Mouse (Mus musculus): Measurements from ENCODE around the gene Carhsp1. TPM values are rescaled to one million over a fixed set of nuclear protein-coding genes. Genes with fewer than 3 reads are reported as not detected.

Gene Carhsp1
- polyA plus RNA-seq, 1 experiment from 2014 or later, result 133 TPM

DNA sequence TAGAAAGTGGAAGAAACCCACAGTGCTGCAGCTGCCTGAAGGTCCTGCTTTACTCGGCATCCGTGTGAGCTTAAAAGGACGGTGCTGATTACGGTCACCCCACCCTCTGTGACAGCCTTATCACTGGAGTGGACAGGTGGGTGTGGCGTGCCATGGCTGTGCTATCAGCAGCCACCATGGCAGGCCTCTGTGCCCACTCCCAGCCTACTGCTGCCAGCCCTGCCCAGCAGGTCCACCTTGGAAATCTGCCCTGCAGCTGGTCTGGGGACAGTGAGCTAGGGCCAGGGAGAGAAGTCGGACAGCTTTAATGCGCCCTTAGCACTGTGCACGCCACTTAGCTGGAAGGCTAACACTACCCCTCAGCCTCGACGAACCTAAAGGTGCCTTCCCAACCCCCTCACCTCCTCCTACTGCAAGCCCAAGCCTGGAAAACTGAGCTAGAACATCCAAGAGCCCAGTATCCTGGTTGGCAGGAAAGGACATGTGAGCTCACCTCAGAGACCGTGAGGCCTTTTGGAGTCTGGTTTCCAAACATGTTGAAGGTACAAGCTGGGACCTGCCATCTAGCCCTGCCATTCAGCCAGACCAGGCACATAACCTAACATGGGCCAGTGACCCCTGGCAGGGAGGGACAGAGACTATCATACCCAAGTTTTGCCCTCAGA is 15.0 kb upstream of the Carhsp1 start:
- 54% methylated on average over 11 of the region's 11 CpGs for WGBS
- Histone ChIP-seq H3K4me1 (peaks cover 12% of the 10 kb centered on the region), H3K4me3 (no peak overlapping the region), H3K27ac (peak overlapping the region; percentile 31; the same call in 1 of the 2 replicates), H3K27me3 (ENCODE audit: insufficient read depth, poor library complexity, severe bottlenecking) (no peaks in the 10 kb centered on the region), H3K9me3 (no peaks in the 10 kb centered on the region), H3K36me3 (peaks cover 44% of the 10 kb centered on the region)
- peak; percentile 86 for DNase-seq (ENCODE audit: low spot score)

DNA sequence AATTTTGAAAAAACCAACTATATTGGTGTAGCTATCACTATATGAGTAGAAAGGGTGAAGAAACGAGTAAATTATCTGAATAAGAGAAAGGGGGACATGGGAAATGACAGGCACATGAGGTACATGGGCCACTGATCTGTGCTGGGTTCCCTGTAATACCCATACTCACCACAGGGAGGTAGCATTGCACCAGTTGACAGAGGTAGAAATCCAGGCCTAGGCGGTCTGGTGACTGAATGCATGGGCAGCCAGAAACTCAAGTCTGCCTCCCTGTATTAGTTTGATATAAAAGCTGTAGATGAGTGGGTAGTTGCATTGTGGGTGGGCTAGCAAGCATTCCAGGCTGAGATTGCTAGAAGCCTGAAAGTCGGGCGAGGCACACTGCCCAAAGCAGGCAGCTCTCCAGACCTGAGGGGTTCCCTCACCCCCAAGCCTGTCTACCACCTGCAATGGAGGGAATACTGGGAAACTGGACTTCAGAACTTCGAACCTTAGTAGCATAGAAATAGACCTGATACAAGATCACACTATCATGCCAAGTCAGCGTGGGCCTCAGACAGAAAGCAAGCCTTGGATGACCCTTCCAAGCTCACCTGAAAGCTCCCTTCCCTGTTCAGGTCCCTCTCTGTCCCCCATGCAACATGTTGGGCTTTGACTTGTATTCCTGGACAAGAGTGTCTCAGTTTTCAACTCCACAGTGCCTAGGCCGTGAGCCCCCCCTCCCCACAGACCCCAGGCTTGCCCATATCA is 14.3 kb upstream of the Carhsp1 start:
- Histone ChIP-seq H3K27me3 (ENCODE audit: insufficient read depth, poor library complexity, severe bottlenecking) (no peaks in the 10 kb centered on the region), H3K4me3 (no peak overlapping the region), H3K36me3 (peaks cover 37% of the 10 kb centered on the region), H3K4me1 (peaks cover 12% of the 10 kb centered on the region), H3K9me3 (no peaks in the 10 kb centered on the region), H3K27ac (peak overlapping the region; percentile 31; the same call in 1 of the 2 replicates)
- DNase-seq (ENCODE audit: low spot score), result peak; percentile 90
- 61% methylated on average over 7 of the region's 7 CpGs for WGBS

DNA sequence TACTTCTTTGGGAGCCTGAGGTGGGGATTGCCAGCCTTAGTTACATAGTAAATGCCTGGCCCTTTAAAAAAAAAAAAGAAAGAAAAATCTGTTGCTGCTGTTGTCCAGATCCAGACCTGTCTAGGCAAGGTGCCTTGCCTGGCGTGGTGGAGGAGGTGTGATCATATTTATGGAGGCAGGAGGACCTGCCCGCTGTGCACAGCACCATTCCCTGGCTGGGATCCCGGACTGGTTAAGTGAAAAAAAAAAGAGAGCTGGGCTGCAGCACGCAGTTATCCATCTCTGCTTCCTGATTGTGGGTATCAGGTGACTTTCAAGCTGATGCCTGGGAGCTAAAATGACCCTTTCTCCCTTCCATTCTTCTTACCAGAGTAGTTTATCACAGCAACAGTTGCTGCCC is 13.1 kb upstream of the Carhsp1 start:
- Histone ChIP-seq H3K4me1 (peaks cover 12% of the 10 kb centered on the region), H3K4me3 (no peak overlapping the region), H3K27ac (no peak overlapping the region), H3K9me3 (no peaks in the 10 kb centered on the region), H3K36me3 (peaks cover 25% of the 10 kb centered on the region), H3K27me3 (ENCODE audit: insufficient read depth, poor library complexity, severe bottlenecking) (no peaks in the 10 kb centered on the region)
- no peak for DNase-seq (ENCODE audit: low spot score)
- WGBS, result 81% methylated on average over 4 of the region's 4 CpGs

DNA sequence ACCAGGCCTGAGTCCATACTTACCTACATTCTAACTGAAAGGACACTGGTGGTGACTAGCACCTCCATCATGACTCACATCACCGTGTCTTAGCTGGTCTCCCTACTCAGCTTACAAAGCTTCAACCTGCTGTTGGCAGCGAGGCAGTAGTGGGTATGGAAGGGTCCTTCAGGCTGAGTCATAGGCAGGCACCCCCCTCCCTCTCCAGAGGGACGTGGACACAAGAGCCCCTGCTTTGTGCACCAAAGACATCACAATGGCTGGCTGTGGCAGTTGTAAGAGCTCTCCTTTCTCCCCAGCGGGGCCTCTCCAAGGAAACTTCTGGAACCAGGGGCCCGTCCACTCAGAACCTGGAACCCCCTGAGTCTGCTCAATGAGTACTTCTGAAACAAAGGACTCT is 8.5 kb upstream of the Carhsp1 start, which contains the start of gene Gm5767:
Gene Gm5767 (plus strand): TSS at position 301 of the 400 bp plus-strand sequence.
- no peaks in the 10 kb centered on the region for H3K27me3 ChIP-seq (ENCODE audit: insufficient read depth, poor library complexity, severe bottlenecking)
- H3K36me3 ChIP-seq, result no peaks in the 10 kb centered on the region
- H3K4me3 ChIP-seq, result no peak within 1 kb of the TSS
- WGBS, result 74% methylated on average over 5 of the region's 5 CpGs
- H3K9me3 ChIP-seq, result no peaks in the 10 kb centered on the region
- DNase-seq (ENCODE audit: low spot score), result no peak
- H3K4me1 ChIP-seq, result no peaks in the 10 kb centered on the region
- H3K27ac ChIP-seq, result no peak within 1 kb of the TSS

DNA sequence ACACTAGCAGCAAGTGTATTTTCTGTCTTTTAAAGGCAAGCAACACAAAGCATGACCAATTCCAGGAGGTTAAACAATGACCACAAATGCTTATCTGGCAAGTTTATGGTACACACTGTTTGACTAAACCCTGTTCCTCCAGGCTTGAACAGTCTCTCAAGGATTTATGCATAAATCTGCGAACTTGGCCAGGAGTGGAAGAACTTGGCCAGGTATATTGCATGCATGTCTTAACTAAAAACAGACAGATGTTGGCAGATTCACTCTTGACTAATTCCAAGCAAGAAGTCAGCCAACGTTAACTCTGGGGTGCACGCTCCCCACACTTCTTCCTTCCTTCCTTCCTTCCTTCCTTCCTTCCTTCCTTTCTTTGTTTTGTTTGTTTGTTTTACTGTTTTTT is 7.8 kb upstream of the Carhsp1 start:
- Histone ChIP-seq H3K9me3 (no peaks in the 10 kb centered on the region), H3K27ac (no peak overlapping the region), H3K27me3 (ENCODE audit: insufficient read depth, poor library complexity, severe bottlenecking) (no peaks in the 10 kb centered on the region), H3K4me1 (no peaks in the 10 kb centered on the region), H3K36me3 (no peaks in the 10 kb centered on the region), H3K4me3 (no peak overlapping the region)
- DNase-seq (ENCODE audit: low spot score), result no peak
- WGBS, result 82% methylated on average over 3 of the region's 3 CpGs

DNA sequence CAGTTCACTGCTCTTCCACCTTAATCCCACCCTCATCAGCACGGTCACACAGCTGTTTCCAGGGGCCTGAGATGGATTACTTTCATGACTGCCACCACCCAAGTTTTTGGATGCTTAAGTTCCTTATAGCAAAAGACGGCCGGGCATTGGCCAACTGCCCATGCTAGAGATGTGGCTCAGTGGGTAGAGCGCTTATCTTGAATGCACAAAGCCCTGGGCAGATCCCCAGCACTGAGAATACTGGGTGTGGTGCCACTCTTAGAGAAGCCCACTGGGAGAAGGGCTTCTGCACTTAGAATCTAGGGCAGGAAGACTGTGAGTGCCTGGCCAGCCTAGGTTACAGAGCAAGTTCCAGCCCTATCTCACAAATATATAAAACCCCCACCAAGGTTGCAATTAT is 6.7 kb upstream of the Carhsp1 start:
- Histone ChIP-seq H3K4me1 (peaks cover 7% of the 10 kb centered on the region; the same call in 1 of the 2 replicates), H3K27ac (no peak overlapping the region), H3K4me3 (no peak overlapping the region), H3K27me3 (ENCODE audit: insufficient read depth, poor library complexity, severe bottlenecking) (no peaks in the 10 kb centered on the region), H3K9me3 (no peaks in the 10 kb centered on the region), H3K36me3 (no peaks in the 10 kb centered on the region)
- no peak for DNase-seq (ENCODE audit: low spot score)
- WGBS, result 86% methylated on average over 4 of the region's 4 CpGs

DNA sequence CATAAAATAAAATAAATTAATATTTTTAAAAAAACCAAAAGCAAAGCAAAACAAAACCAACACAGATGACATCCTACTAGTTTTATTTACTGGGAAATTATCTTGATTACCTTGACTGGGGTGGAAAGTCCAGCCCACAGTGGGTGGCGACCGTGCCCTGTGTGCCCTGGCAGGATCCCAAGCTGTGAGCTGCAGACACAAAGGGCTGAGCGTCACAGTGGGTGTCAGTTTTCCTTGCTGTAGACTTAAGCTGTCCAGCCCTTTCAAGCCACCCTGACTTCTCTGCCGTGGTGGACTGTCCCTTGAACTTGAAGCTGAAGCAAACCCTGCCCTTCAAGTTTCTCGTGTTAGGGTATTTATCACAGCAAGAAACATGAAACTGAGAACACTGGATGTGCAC is 6.1 kb upstream of the Carhsp1 start:
- no peaks in the 10 kb centered on the region for H3K9me3 ChIP-seq
- WGBS, result 65% methylated on average over 5 of the region's 5 CpGs
- no peak overlapping the region for H3K4me3 ChIP-seq
- no peaks in the 10 kb centered on the region for H3K36me3 ChIP-seq
- peaks cover 4% of the 10 kb centered on the region; the same call in 1 of the 2 replicates for H3K27me3 ChIP-seq (ENCODE audit: insufficient read depth, poor library complexity, severe bottlenecking)
- DNase-seq (ENCODE audit: low spot score), result no peak
- no peak overlapping the region for H3K27ac ChIP-seq
- peaks cover 7% of the 10 kb centered on the region; the same call in 1 of the 2 replicates for H3K4me1 ChIP-seq

DNA sequence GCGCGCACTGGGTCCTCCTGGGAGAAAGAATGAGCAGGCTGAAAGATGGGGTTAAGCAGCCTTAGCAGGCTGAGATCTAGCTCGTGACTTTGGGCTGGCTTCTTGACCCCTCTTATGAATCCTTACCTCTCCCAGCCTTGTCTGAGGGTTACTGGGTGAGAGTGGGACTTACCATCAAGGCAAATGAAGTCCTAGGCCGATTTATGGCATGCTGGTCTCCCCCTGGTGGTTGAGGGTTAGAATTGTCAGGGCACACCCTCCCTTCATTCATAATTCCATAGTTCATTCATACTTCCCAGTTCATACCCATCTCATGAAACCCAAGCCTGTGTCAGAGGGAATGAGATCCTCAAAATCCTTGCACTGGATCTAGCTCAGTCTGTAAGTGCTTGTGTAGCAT is 4.8 kb upstream of the Carhsp1 start:
- Histone ChIP-seq H3K4me1 (peaks cover 7% of the 10 kb centered on the region), H3K27ac (no peak overlapping the region), H3K4me3 (no peak overlapping the region), H3K27me3 (ENCODE audit: insufficient read depth, poor library complexity, severe bottlenecking) (peaks cover 8% of the 10 kb centered on the region; the same call in 1 of the 2 replicates), H3K9me3 (no peaks in the 10 kb centered on the region), H3K36me3 (no peaks in the 10 kb centered on the region)
- DNase-seq (ENCODE audit: low spot score), result no peak
- WGBS, result 50% methylated on average over 4 of the region's 4 CpGs

DNA sequence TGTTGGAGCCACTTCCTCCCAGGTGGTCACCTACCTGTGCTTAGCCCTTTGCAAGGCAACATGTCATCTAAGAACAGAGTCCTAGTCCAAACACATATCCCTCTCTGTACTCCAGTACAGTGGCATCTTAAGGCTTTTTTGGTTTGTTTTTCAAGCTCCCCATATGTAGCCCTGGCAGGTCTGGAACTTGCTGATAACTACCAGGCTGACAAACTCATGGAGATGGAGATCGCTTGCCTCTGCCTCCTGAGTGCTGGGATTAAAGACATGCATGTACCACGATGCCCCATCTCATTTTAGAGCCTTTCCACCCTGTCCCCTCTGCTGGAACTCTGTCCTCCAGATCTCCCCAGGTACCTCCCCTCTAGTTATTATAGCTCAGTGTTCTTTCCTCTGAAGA is 4.3 kb upstream of the Carhsp1 start:
- H3K9me3 ChIP-seq, result no peaks in the 10 kb centered on the region
- peaks cover 12% of the 10 kb centered on the region for H3K4me1 ChIP-seq
- no peaks in the 10 kb centered on the region for H3K36me3 ChIP-seq
- WGBS, result 65% methylated on average over 2 of the region's 2 CpGs
- no peak overlapping the region for H3K4me3 ChIP-seq
- H3K27me3 ChIP-seq (ENCODE audit: insufficient read depth, poor library complexity, severe bottlenecking), result peaks cover 8% of the 10 kb centered on the region; the same call in 1 of the 2 replicates
- no peak overlapping the region for H3K27ac ChIP-seq
- no peak for DNase-seq (ENCODE audit: low spot score)

DNA sequence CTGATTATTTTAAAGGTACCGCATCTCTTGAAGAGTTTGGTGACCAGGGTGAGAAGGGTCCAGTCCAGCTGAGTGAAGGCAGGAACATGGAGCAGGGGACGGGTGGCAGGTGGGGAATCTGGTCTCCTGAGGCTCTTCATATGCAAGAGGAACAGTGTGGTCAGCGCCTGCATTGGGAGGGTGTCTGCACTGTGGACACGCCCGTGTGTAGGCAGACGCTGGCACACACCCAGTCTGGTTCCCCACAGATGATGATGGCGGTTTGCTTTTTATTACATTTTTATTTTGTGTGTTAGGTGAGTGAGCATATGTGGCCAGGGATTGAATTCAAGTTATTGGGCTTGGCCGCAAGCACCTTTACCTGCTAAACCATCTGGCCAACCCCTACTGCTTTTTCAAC is 3.6 kb upstream of the Carhsp1 start:
- H3K36me3 ChIP-seq, result no peaks in the 10 kb centered on the region
- 81% methylated on average over 8 of the region's 8 CpGs for WGBS
- no peak overlapping the region for H3K27ac ChIP-seq
- DNase-seq (ENCODE audit: low spot score), result no peak
- H3K9me3 ChIP-seq, result no peaks in the 10 kb centered on the region
- peaks cover 8% of the 10 kb centered on the region; the same call in 1 of the 2 replicates for H3K27me3 ChIP-seq (ENCODE audit: insufficient read depth, poor library complexity, severe bottlenecking)
- no peak overlapping the region for H3K4me3 ChIP-seq
- H3K4me1 ChIP-seq, result peaks cover 19% of the 10 kb centered on the region

DNA sequence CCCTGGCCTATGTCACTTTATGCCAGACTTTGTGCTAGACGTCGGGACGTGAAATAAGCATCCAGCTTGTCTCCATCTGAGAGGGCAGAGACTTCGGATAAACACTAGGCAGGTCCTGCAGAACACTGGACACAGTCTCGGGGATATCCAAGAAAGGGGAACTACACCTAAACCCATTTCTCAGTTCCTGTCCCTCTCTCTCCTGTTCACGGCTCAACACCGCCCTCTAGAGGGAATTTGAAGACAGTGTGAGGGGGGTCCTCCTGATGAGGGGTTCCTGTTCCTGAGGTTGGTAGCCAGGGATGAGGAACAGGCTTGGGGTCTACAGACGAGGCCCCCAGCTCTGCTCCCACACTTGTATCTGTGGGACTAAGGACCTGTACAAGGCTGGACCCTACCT is 2.2 kb upstream of the Carhsp1 start:
- 6% methylated on average over 8 of the region's 8 CpGs for WGBS
- Histone ChIP-seq H3K9me3 (no peaks in the 10 kb centered on the region), H3K36me3 (no peaks in the 10 kb centered on the region), H3K27ac (no peak overlapping the region), H3K4me3 (no peak overlapping the region; the same call in 1 of the 2 replicates), H3K27me3 (ENCODE audit: insufficient read depth, poor library complexity, severe bottlenecking) (peaks cover 8% of the 10 kb centered on the region; the same call in 1 of the 2 replicates), H3K4me1 (peaks cover 33% of the 10 kb centered on the region)
- DNase-seq (ENCODE audit: low spot score), result no peak

DNA sequence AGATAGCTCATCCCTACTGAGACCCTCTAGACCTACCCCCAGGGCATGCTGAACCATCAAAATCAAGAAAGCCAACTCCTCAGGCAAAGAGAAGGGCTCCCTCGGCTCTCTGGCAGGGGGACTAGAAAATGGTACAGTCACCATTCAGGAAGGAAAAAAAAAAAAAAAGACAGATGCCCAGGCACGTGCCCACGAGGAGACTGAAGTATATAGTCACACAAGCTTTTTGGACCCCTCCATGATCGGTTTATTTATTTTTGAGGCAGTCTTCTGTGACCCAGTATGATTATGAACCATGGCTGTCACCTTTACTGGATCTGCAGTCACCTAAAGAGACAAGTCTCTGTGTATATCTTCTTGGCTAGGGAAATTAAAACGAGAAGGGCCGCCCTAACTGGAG is 1.4 kb upstream of the Carhsp1 start:
- H3K27me3 ChIP-seq (ENCODE audit: insufficient read depth, poor library complexity, severe bottlenecking), result peaks cover 8% of the 10 kb centered on the region; the same call in 1 of the 2 replicates
- H3K9me3 ChIP-seq, result no peaks in the 10 kb centered on the region
- WGBS, result 72% methylated on average over 6 of the region's 6 CpGs
- H3K27ac ChIP-seq, result no peak overlapping the region
- H3K4me1 ChIP-seq, result peaks cover 41% of the 10 kb centered on the region
- no peaks in the 10 kb centered on the region; the same call in 1 of the 2 replicates for H3K36me3 ChIP-seq
- DNase-seq (ENCODE audit: low spot score), result no peak
- no peak overlapping the region for H3K4me3 ChIP-seq

DNA sequence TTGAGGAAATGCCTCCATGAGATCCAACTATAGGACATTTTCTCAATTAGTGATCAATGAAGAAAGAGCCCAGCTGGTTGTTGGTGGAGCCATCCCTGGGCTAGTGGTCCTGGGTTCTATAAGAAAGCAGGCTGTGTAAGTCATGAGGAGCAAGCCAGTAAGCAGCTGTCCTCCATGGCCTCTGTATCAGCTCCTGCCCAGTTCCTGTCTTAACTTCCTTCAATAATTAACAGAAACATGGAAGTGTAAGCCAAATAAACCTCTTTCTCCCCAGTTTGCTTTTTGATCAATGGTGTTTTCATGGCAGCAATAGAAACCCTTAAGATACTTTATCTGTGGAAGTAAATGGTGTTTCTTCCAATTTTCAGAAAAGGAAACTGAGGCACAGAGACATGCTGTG is 856 bp upstream of the Carhsp1 start:
- no peaks in the 10 kb centered on the region for H3K9me3 ChIP-seq
- H3K27me3 ChIP-seq (ENCODE audit: insufficient read depth, poor library complexity, severe bottlenecking), result peaks cover 8% of the 10 kb centered on the region; the same call in 1 of the 2 replicates
- no peaks in the 10 kb centered on the region; the same call in 1 of the 2 replicates for H3K36me3 ChIP-seq
- DNase-seq (ENCODE audit: low spot score), result no peak
- no peak overlapping the region for H3K27ac ChIP-seq
- no peak overlapping the region for H3K4me3 ChIP-seq
- H3K4me1 ChIP-seq, result peaks cover 46% of the 10 kb centered on the region

Data from heart, embryonic 10.5 days (tissue).